Mouse (Mus musculus): ENCODE results near the gene B3glct. TPM values are rescaled to one million over a fixed set of nuclear protein-coding genes. Genes with fewer than 3 reads are reported as not detected.

B3glct gene
- polyA plus RNA-seq, 1 experiment, result 12.2 TPM

DNA sequence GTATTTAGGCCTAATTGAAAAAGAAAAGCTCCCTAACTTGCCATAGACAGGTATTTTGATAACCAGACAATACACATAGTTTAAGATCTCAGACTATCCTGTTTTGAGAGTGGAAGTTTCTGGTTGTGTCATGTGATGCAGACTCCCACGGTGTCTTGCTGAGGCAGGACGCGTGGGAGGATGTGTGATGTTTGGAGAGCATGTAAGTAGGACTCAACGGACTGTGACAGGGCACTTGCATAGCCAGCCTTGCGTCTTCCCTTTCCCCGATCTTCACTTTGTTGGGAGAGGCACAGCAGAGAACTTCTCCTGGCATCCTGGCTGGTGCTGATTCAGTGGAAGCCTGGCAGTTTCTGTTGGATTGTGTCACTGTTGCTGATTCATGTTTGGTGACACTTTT lies 101.7 kb downstream of the B3glct start:
- H3K4me1 ChIP-seq (ENCODE audit: control insufficient read depth, insufficient read depth, low read length), result no peaks in the 10 kb centered on the region
- no peak overlapping the region for H3K4me3 ChIP-seq (ENCODE audit: insufficient read depth, low read length)
- no peak overlapping the region for H3K27ac ChIP-seq (ENCODE audit: insufficient read depth, low read depth, low read length)
- TF ChIP-seq POLR2A (IDR thresholded peaks at IDR 0.05; ENCODE audit: borderline replicate concordance, low read depth, low read length) (no peak), CTCF (IDR thresholded peaks at IDR 0.05; ENCODE audit: low read depth, low read length) (no peak)

DNA sequence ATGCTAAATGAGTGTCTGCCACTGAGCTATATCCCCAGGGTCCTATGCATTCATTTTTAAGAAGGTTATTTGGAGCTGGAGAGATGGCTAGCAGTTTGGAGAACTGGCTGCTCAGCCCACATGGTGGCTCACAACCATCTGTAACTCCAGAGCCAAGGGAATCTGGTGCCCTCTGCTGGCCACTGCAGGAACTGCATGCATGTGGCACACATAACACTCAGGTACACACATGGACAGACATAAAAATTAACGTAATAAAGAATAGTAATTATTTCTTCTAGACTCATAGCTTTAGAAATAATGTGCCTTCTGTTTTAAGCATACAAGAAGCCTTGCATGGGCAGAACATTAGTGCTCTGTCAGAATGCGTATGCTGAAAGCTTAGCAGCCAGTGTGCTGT lies 102.4 kb downstream of the B3glct start:
- Histone ChIP-seq H3K4me3 (ENCODE audit: insufficient read depth, low read length) (no peak overlapping the region), H3K27ac (ENCODE audit: insufficient read depth, low read depth, low read length) (no peak overlapping the region), H3K4me1 (ENCODE audit: control insufficient read depth, insufficient read depth, low read length) (no peaks in the 10 kb centered on the region)
- TF ChIP-seq CTCF (IDR thresholded peaks at IDR 0.05; ENCODE audit: low read depth, low read length), result peak; percentile 56; the same call in 1 of the 2 replicates
- TF ChIP-seq POLR2A (IDR thresholded peaks at IDR 0.05; ENCODE audit: borderline replicate concordance, low read depth, low read length), result no peak

DNA sequence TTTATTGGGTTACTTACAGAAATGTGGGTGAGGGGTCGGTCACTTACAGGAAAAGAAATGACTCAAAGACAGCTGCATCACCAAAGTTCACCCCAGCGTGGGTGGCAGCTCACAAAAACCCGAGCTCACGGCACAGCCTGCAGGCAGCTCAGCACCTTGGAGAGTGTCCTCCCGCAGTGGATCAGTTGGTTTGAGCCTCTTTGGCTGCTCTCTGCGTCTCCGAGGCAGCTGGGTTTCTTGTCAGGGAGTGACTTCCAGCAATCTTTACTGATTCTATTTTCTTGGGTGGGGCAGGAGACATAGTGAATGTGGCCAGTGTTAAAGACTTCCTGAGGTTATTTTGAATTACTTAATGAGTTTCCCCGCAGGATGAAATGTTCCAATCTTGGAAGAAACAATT lies 112.1 kb downstream of the B3glct start:
- Histone ChIP-seq H3K27ac (ENCODE audit: insufficient read depth, low read depth, low read length) (no peak overlapping the region), H3K4me3 (ENCODE audit: insufficient read depth, low read length) (no peak overlapping the region), H3K4me1 (ENCODE audit: control insufficient read depth, insufficient read depth, low read length) (no peaks in the 10 kb centered on the region)
- no peak for TF ChIP-seq CTCF (IDR thresholded peaks at IDR 0.05; ENCODE audit: low read depth, low read length)
- no peak for TF ChIP-seq POLR2A (IDR thresholded peaks at IDR 0.05; ENCODE audit: borderline replicate concordance, low read depth, low read length)

DNA sequence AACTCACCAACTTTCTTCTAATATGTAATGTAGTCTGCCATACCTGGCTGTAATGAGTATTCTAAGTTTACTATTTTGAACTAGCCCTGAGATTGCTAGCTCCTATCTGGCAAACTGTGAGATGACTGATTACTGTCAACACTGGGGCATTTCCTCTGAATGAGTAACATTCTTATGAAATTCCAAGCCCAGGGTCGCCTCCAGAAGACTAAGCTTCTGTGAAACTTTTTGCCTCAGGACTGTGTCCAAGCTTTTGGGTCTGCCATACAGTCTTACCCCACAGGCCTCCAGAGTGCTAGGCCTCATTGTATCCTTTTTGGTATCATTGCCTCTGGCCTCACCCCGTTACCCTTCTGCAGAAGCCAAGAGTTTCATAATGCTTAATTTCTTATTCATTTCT lies 132.0 kb downstream of the B3glct start:
- H3K27ac ChIP-seq (ENCODE audit: insufficient read depth, low read depth, low read length), result no peak overlapping the region
- no peaks in the 10 kb centered on the region for H3K4me1 ChIP-seq (ENCODE audit: control insufficient read depth, insufficient read depth, low read length)
- TF ChIP-seq CTCF (IDR thresholded peaks at IDR 0.05; ENCODE audit: low read depth, low read length) (no peak), POLR2A (IDR thresholded peaks at IDR 0.05; ENCODE audit: borderline replicate concordance, low read depth, low read length) (no peak)
- no peak overlapping the region for H3K4me3 ChIP-seq (ENCODE audit: insufficient read depth, low read length)

DNA sequence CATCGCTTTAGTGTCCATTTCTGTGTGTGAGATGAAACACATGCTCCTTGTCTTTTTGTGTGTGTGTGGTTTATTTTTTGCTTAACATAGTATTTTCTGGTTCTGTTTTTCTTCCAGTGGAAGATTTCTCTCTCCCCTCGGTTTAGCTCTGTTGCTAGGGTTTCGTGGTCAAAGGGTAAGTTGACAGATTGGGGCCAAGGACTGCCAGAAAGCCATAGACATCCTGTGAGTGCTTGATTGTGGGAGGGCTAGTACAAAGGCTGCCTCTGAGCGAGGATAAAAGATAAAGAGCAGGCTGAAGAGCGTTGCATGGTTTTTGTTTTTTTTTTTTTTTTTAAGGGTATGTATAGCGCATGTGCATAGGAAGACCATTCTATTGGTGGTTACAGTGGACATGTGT lies 133.8 kb downstream of the B3glct start:
- Histone ChIP-seq H3K4me3 (ENCODE audit: insufficient read depth, low read length) (no peak overlapping the region), H3K4me1 (ENCODE audit: control insufficient read depth, insufficient read depth, low read length) (no peaks in the 10 kb centered on the region), H3K27ac (ENCODE audit: insufficient read depth, low read depth, low read length) (no peak overlapping the region)
- TF ChIP-seq CTCF (IDR thresholded peaks at IDR 0.05; ENCODE audit: low read depth, low read length) (no peak), POLR2A (IDR thresholded peaks at IDR 0.05; ENCODE audit: borderline replicate concordance, low read depth, low read length) (no peak)

Other genes starting within 250 kb of the B3glct start
- gene Tex26, start 238.6 kb upstream of the B3glct start, polyA plus RNA-seq (2012; ENCODE audit: insufficient read depth, insufficient read length, missing spikeins), result not detected in 2 replicates
- gene Wdr95, start 149.6 kb upstream of the B3glct start, polyA plus RNA-seq (2012; ENCODE audit: insufficient read depth, insufficient read length, missing spikeins), result not detected in 2 replicates
- gene Hsph1, start 41.9 kb upstream of the B3glct start, polyA plus RNA-seq (2012; ENCODE audit: insufficient read depth, insufficient read length, missing spikeins), result 22.8 and 26.0 TPM in 2 replicates